Mouse (Mus musculus): ENCODE measurements around the gene Vdr. TPM values are rescaled to one million over a fixed set of nuclear protein-coding genes. Genes with fewer than 3 reads are reported as not detected.

Gene Vdr
- 0.25 TPM in 2 replicates for polyA plus RNA-seq (2012; ENCODE audit: low replicate concordance)

GRCm38 (mm10) chr15:97910530-97910929 is at the start of gene Vdr:
Gene Vdr (minus strand): TSS chr15:97910630.

GRCm38 (mm10) chr15:97844037-97845034 is 66.1 kb downstream of the Vdr start, which contains the start of gene Hdac7:
Gene Hdac7 (minus strand): TSS chr15:97844502.

Other genes with a start within 250 kb of the Vdr start
- gene Rpap3, start 204.8 kb downstream of the Vdr start, polyA plus RNA-seq (2012; ENCODE audit: low replicate concordance): 6.2 and 8.8 TPM in 2 replicates
- 3.1 and 3.3 TPM in 2 replicates for gene Endou, start 179.3 kb downstream of the Vdr start, polyA plus RNA-seq (2012; ENCODE audit: low replicate concordance)
- gene Rapgef3, start 142.7 kb downstream of the Vdr start, polyA plus RNA-seq (2012; ENCODE audit: low replicate concordance): 4.1 and 4.6 TPM in 2 replicates
- gene Slc48a1, start 132.1 kb downstream of the Vdr start, polyA plus RNA-seq (2012; ENCODE audit: low replicate concordance): 31.6 and 72.2 TPM in 2 replicates
- gene Hdac7, start 66.1 kb downstream of the Vdr start, polyA plus RNA-seq (2012; ENCODE audit: low replicate concordance): 195 and 559 TPM in 2 replicates
- gene Tmem106c, start 53.6 kb upstream of the Vdr start, polyA plus RNA-seq (2012; ENCODE audit: low replicate concordance): 10.3 and 20.9 TPM in 2 replicates
- 0.08 and 0.13 TPM in 2 replicates for gene Col2a1, start 94.1 kb upstream of the Vdr start, polyA plus RNA-seq (2012; ENCODE audit: low replicate concordance)
- 0.92 and 4.1 TPM in 2 replicates for gene Pfkm, start 182.0 kb upstream of the Vdr start, polyA plus RNA-seq (2012; ENCODE audit: low replicate concordance)
- gene Senp1, start 183.1 kb upstream of the Vdr start, polyA plus RNA-seq (2012; ENCODE audit: low replicate concordance): 13.0 and 14.5 TPM in 2 replicates

All from hematopoietic multipotent progenitor cell, adult 10-12 weeks (in vitro differentiated cells).